Mouse (Mus musculus) layer of hippocampus, adult 11-12 months (tissue): ENCODE measurements around the gene Fam71f1.
"Not testable (repeated sequence)": the region's sequence is repeated elsewhere in the genome, so short reads cannot be mapped to it uniquely, and the experiment has no call there.

Experiments
- DNase-seq: peaks from one replicate; pipeline ENCODE4 v3.0.0; 2022; ENCODE audit warnings: low spot score

The Fam71f1 gene

GRCm38 (mm10) chr6:29326961-29327360, 8.0 kb downstream of the Fam71f1 start:
- no peak for DNase-seq

- no peak for DNase-seq
These were observed 10.6 kb downstream of the Fam71f1 start for GRCm38 (mm10) chr6:29329514-29329913.

DNA sequence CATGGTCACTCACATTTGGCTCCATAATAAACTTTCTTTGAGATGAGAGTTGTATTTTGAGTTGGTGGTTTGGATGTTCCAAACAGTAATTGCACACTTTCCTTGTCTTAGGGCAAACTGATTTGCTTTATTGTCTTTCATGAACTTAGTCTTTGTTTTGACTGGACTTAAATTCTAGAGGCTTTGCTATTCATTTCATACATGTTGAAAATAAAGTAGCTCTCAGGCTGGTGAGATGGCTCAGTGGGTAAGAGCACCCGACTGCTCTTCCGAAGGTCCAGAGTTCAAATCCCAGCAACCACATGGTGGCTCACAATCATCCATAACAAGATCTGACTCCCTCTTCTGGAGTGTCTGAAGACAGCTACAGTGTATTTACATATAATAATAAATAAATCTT, 27.6 kb downstream of the Fam71f1 start:
- DNase-seq = not testable (repeated sequence)

DNA sequence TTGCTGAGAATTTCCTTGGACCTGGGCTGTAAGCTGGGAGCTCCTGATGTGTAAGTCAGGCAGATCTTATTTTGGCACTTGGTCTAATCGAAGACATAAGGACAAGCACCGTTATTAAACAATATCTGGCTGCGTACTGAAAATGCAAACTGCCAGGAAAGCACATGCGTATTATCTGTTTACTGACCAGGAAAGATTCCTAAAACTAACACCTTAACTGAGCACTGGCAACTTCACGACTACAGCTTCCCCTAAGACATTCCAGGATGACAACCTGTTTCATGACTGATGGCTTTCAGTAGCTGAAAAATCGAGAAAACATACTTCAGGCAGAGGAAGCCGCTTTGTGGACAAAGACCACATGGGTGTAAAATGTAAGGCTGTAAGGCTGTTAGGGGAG, 28.2 kb downstream of the Fam71f1 start:
- DNase-seq = no peak

DNA sequence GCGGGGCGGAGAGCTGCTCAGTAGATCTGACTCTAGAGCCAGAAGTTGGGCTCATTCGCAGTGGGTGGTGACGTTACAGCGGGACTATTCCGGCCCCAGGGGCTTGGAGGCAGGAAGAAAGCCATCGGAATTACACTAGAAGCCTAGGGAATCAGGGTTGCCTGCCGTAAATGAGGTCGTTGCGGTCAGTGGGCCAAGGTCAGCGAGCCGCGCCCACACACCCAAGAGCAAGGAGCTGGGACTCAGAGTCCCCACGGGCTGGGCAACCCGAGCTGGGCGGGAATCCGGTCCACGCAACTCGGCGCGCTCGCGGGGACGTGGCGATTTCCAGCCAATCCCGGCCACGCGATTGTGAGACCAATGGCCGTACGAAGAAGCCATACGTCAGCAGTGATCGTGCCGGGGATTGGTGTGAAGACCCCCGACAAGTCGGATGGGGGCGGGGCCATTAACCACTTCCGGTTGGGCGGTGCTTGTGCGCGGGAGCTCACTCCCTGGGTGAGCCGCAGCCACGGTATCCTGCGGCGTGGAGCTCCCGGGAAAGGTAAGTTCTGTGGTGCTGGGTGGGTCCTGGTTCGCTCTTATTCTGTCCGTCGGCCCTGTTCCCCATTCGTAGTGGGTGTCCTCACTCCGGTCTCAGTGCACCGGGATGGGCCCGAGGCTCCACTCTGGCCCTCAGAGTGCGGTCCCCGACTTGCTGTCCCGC, 28.9 kb downstream of the Fam71f1 start, which contains the start of gene Calu:
Gene Calu, plus strand, starts transcription at position 405 of the 706 bp plus-strand sequence.
- DNase-seq = peak; percentile 100

DNA sequence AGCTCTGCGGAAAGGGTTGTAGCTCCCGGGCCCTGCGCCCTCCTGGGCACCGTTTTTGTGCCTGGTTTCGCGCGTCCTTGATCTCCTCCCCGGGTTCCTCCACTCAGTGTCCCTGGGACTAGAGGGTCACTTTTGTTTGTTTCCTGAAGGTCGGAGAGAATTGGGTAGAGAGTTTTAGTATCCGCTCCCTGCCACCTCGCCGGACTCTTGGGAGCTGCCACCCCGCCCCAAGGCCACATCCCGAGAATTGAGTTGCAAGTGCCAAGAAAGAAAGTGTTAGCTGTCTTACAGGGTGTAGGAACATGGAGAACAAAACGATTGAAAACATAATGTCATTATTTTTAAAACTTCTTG, 29.4 kb downstream of the Fam71f1 start:
- DNase-seq = peak; percentile 13

DNA sequence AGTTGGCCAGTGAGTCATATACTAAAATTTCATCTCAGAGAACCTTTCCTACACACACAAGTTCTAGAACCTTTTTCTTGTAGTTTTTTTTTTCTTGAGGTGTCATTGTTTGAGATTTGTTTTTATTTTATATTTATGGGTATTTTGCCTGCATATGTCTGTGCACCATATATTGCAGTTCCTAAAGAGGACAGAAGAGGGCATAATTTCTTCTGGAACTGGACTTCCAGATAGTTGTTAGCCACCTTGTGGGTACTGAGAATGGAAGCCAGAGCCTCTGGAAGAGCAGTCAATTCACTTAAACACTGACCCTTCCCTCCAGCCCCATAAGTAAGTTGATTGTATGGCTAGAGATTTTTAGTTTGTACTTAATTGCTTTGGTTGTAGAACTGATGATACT, 32.7 kb downstream of the Fam71f1 start:
- no peak for DNase-seq

DNA sequence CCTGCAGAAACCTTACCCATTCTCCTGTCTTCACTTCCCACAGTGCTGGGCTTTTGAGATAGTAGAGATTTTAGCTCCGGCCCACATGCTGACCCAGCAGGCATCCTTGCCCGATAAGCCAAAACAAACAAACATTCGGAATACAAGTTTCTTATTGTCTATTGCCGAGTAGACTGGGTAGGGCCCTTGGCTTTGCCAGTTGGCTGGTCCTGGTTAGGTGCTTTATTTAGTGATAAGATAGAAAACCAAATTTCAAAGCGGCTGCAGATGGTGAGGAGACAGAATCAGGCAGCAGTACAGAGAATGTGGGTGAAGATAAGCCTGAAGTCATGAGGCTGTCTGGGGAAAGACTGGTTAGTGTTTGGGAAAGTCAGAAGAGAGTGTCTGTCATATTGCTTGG, 33.9 kb downstream of the Fam71f1 start:
- no peak for DNase-seq

- no peak for DNase-seq
These were observed 40.4 kb downstream of the Fam71f1 start for GRCm38 (mm10) chr6:29359386-29359785.

- no peak for DNase-seq
These were observed 41.3 kb downstream of the Fam71f1 start for GRCm38 (mm10) chr6:29360211-29360610.

GRCm38 (mm10) chr6:29362246-29363128, 43.5 kb downstream of the Fam71f1 start:
- DNase-seq = peak; percentile 19

GRCm38 (mm10) chr6:29363129-29363515, 44.2 kb downstream of the Fam71f1 start:
- no peak for DNase-seq

DNA sequence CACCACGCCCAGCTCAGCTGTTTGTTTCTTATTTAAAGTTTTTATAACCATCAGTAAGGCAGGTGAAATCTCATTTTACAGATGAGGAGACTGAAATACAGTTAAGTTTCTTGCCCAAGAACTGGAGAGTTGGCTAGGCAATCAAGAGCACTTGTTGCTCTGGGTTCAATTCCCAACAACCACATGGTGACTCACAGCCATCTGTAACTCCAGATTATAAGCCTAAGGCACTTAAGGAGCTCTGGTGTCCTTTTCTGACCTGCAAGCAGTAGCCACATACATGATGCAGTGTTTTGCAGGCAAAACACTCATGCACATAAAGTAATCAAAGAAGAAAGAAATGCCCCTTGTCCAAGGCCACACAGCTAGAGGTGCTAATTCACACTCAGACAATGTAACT, 46.3 kb downstream of the Fam71f1 start:
- DNase-seq = no peak

- no peak for DNase-seq
These were observed 58.4 kb downstream of the Fam71f1 start for GRCm38 (mm10) chr6:29377386-29377785.

GRCm38 (mm10) chr6:29378678-29379077, 59.7 kb downstream of the Fam71f1 start:
- no peak for DNase-seq

- no peak for DNase-seq
These were observed 61.0 kb downstream of the Fam71f1 start for GRCm38 (mm10) chr6:29379954-29380353.

DNA sequence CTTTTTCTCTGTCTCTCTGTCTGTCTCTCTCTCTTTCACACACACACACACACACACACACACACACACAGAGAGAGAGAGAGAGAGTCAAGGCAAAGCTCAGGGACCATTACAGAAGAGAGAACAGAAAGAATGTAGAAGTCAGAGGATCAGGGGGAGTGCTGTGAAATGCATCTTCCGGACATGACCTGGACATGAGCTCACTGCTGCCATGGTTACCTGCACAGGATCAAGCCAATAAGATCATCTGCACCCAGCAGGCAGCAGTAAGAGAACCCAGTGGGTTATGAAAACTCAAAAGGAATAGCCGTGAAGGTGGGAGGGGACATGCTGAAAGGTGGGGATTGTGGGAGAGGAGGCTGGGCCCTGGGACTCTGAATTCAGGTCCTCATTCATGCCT, 63.5 kb downstream of the Fam71f1 start:
- DNase-seq = no peak
